Mouse (Mus musculus) liver, adult 2 months (tissue): ENCODE results near the gene Cacna2d3. TPM values are rescaled to one million over a fixed set of nuclear protein-coding genes. Genes with fewer than 3 reads are reported as not detected.
A peak's percentile ranks its signal among the peaks of the same experiment; 100 is the strongest.

Source experiments
- DNase-seq: peaks from one replicate; pipeline ENCODE4 v3.0.0-alpha.2; 2011; ENCODE audit warnings: low read depth, low spot score; ENCODE audit errors: extremely low read depth
- H3K27ac ChIP-seq: fragments of 200-500 bp; replicated peaks from 2 replicates; pipeline ENCODE4 v1.5.1; 2012; ENCODE audit warnings: low read depth, mild to moderate bottlenecking, control low read depth, inconsistent platforms, low read length; ENCODE audit not compliant: insufficient read depth
- H3K27me3 ChIP-seq: fragments of 200-500 bp; 2 replicates; pipeline ENCODE4 v1.6.1; 2012; ENCODE audit warnings: mild to moderate bottlenecking, moderate library complexity, low read length, inconsistent platforms; ENCODE audit not compliant: control insufficient read depth, insufficient read depth
- H3K36me3 ChIP-seq: fragments of 200-500 bp; 2 replicates; pipeline ENCODE4 v1.6.1; 2012; ENCODE audit warnings: low read length, inconsistent platforms; ENCODE audit not compliant: control insufficient read depth, insufficient read depth
- H3K4me1 ChIP-seq: fragments of 200-500 bp; 2 replicates; pipeline ENCODE4 v1.6.1; 2011; ENCODE audit warnings: low read length; ENCODE audit not compliant: control insufficient read depth, insufficient read depth
- H3K4me3 ChIP-seq: fragments of 200-500 bp; 2 replicates; pipeline ENCODE4 v1.5.1; 2011; ENCODE audit warnings: low read depth, mild to moderate bottlenecking, control low read depth, low read length, moderate library complexity; ENCODE audit not compliant: insufficient read depth
- H3K79me2 ChIP-seq: fragments of 200-500 bp; 2 replicates; pipeline ENCODE4 v1.6.1; 2012; ENCODE audit warnings: inconsistent platforms, mild to moderate bottlenecking, low read length, moderate library complexity; ENCODE audit not compliant: control insufficient read depth, insufficient read depth
- H3K9ac ChIP-seq: fragments of 200-500 bp; 2 replicates; pipeline ENCODE4 v1.6.1; 2012; ENCODE audit warnings: low read depth, mild to moderate bottlenecking, control low read depth, inconsistent platforms, low read length
- CTCF ChIP-seq: fragments of 200-500 bp; IDR thresholded peaks from 2 replicates; pipeline ENCODE4 v1.5.1; 2011; ENCODE audit warnings: low read depth, low read length, control low read depth
- POLR2A ChIP-seq: fragments of 200-500 bp; IDR thresholded peaks from 2 replicates; pipeline ENCODE4 v1.6.1; 2011; ENCODE audit warnings: low read length, control low read depth; ENCODE audit not compliant: insufficient read depth; ENCODE audit errors: extremely low read depth
- WGBS: fragments of 180-500 bp; shearing (Covaris S2); methylation state at CpG from one replicate; pipeline ENCODE4 v1.1.7; 2018; 5-methylcytosine and 5-hydroxymethylcytosine counted together
- polyA plus RNA-seq: library from polyadenylated mRNA; depleted of rRNA; stranded (reverse); fragments of >200 nt; gene quantifications from 2 replicates; pipeline ENCODE4 v1.2.3, GENCODE M21; 2012
- total RNA-seq: library from RNA; depleted of rRNA; stranded (reverse); fragments of >200 nt; gene quantifications from 2 replicates; pipeline ENCODE4 v1.2.3, GENCODE M21; 2014

Cacna2d3 gene
- total and polyA plus RNA-seq, 2 experiments = not detected

DNA sequence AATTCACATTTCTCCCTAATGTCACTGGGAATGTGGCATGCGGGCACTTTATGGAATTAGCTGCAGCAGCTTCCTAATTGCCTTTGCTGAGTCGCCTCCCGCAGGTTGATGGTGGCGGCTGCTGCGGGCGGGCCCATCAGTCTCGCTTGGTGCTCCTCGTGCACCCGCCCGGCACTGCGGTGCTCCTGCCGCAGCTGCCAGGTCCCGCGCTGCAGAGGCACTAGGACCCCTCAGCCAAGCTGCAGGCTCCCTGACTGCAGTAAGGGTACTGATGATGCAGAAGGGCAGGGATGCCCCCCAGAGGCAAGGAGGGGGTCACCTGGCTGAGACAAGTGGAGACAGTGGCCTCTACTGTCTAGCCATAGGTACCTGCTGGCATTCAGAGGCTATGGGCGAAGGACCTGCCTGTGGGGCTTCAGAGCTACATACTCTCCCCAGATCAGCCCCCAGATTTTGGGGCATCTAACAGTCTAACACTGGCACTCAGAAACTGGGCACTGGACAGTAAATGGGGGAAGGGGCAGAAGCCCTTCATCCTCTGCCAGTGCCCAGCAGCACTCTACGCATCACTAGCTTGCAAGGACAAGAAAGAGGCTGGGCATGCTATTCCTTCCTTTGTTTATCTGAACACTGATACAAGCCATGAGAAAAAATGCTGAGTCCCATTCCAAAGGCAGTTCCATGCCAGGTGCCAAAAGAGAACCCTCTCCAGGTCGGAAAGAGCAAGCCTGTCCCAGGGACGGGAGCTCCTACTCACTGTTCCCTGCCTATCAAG is 13.9 kb downstream of the Cacna2d3 start:
- Histone ChIP-seq H3K79me2 (no peaks in the 10 kb centered on the region), H3K27ac (no peak overlapping the region), H3K9ac (no peak overlapping the region), H3K4me3 (no peak overlapping the region), H3K27me3 (0 out of 2 replicates have a peak, but pooled peaks cover 2% of the 10 kb centered on the region), H3K4me1 (no peaks in the 10 kb centered on the region), H3K36me3 (no peaks in the 10 kb centered on the region)
- 52% methylated on average over 18 of the region's 18 CpGs for WGBS
- no peak for DNase-seq
- TF ChIP-seq CTCF (no peak), POLR2A (no peak)

DNA sequence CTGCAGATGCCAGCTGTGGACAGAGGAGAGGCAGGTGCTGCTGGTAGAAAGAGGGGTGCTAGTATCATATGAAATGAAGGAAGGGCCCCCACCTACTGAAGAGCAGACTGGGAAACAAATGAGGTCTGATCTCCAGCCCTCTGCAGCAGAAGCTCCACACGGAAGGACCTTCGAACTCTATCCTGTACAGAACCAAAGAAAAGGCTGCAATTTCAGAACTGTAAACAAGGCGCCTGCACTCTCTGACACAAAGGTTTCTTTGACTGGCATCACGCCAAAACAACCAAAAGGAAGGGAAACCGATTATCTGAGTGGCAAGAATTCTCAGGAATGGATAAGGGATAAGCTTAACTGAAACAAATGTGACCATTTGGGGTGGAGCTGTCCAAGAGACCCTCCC is 18.9 kb downstream of the Cacna2d3 start:
- peak; percentile 73 for DNase-seq
- Histone ChIP-seq H3K27ac (no peak overlapping the region), H3K36me3 (no peaks in the 10 kb centered on the region), H3K27me3 (peaks cover 3% of the 10 kb centered on the region; the same call in 1 of the 2 replicates), H3K4me3 (no peak overlapping the region), H3K79me2 (no peaks in the 10 kb centered on the region), H3K4me1 (peaks cover 3% of the 10 kb centered on the region; the same call in 1 of the 2 replicates), H3K9ac (no peak overlapping the region)
- no peak for TF ChIP-seq POLR2A
- 3% methylated on average over 5 of the region's 5 CpGs for WGBS

DNA sequence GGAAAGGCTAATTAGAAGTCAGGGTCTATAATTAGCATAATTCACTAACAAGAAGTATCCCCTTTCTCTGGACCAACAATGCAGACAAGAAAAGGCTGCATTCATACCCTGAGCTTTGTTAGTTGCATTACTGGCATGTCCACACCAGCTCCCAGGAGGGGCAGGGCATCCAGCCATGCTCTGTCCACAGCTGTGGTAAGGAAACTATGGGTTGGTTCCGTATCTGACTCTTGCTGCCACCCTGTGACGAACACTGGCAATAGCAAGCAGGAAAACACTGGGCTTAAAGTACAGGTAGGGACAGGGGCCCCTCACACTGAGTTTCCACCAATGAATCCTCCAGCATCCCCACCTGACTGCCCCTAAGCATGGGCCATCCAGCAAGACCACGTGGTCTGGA is 25.5 kb downstream of the Cacna2d3 start:
- DNase-seq = peak; percentile 18
- H3K9ac ChIP-seq = no peak overlapping the region
- H3K79me2 ChIP-seq = no peaks in the 10 kb centered on the region
- H3K4me3 ChIP-seq = no peak overlapping the region
- 10% methylated on average over 3 of the region's 3 CpGs for WGBS
- no peaks in the 10 kb centered on the region for H3K4me1 ChIP-seq
- H3K36me3 ChIP-seq = no peaks in the 10 kb centered on the region
- TF ChIP-seq POLR2A (no peak), CTCF (peak; percentile 31; the same call in 1 of the 2 replicates)
- H3K27ac ChIP-seq = no peak overlapping the region
- peaks cover 3% of the 10 kb centered on the region; the same call in 1 of the 2 replicates for H3K27me3 ChIP-seq

DNA sequence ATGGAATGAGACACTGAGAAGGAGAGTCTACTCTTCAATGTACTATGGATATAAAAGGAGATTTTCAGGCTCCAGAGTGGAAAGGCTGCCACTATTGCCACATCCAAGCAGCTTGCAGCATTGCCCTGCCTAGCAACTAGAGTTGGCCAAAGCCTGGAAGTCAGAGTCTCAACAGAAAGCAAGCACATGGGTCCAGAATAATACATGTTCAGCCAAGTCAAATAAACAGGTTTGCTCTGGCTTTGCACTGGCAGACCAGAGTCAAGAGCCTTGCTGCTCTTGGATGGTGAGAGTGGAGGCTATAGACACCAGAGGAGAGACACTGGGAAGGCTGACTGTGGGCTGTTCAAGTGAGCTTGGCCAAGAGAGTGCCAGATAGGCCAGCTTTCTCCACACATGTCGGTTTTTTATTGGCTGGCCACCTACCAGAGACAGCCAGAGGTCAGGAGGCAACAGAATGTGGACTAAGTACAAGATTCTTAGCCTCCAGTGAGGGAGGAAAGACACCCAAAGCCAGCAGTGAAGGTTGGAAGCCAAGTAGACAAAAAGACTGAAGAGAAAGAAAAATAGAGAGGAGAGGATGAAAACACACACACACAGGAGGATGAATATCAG is 49.1 kb downstream of the Cacna2d3 start:
- Histone ChIP-seq H3K4me1 (no peaks in the 10 kb centered on the region), H3K79me2 (no peaks in the 10 kb centered on the region), H3K27ac (no peak overlapping the region), H3K27me3 (no peaks in the 10 kb centered on the region), H3K9ac (no peak overlapping the region), H3K4me3 (no peak overlapping the region), H3K36me3 (no peaks in the 10 kb centered on the region)
- no peak for TF ChIP-seq CTCF
- TF ChIP-seq POLR2A = no peak
- peak; percentile 89 for DNase-seq
- WGBS = 12% methylated on average over 1 of the region's 1 CpGs

DNA sequence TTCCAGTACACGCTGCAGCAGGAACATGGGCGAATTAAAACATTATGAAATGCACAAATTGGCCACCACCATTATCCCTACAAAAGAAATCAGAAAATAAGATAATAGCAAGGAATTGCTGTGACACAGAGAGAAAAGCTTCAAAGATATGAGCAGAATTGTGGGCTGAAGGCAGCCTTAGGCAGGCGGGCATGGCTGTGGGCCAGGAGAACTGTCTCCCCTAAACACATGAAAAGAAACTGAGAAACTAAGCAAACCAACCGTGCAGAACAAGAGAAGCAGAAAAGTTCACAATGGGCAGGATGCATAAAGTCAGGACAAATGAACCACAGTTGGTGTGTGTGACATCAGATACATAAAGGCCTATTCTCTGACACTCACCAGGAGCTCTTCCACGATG is 51.8 kb downstream of the Cacna2d3 start:
- WGBS = 74% methylated on average over 5 of the region's 5 CpGs
- Histone ChIP-seq H3K27me3 (no peaks in the 10 kb centered on the region), H3K9ac (no peak overlapping the region), H3K4me1 (no peaks in the 10 kb centered on the region), H3K79me2 (no peaks in the 10 kb centered on the region), H3K27ac (no peak overlapping the region), H3K4me3 (no peak overlapping the region), H3K36me3 (no peaks in the 10 kb centered on the region)
- TF ChIP-seq POLR2A (no peak), CTCF (no peak)
- no peak for DNase-seq

DNA sequence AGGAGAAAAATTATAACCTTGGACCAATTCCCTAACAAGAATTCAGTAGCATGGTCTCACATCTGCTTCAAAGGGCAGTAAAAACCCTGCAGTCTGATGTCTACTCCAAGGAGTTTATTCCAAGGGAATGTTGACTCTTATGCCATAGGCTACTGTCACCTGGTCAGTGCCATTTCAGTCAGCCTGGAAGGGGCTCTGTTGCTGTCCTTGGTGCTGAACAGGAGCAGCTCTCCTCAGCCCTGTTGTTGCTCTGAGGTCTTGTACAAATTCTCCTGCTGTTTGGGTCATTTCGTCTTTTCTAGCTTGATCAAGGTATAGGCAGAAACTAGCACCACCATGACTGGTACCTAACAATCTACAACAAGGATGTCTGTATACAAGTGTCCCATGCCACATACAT is 64.7 kb downstream of the Cacna2d3 start:
- Histone ChIP-seq H3K27me3 (no peaks in the 10 kb centered on the region), H3K27ac (no peak overlapping the region), H3K9ac (no peak overlapping the region), H3K4me1 (no peaks in the 10 kb centered on the region), H3K4me3 (no peak overlapping the region), H3K36me3 (no peaks in the 10 kb centered on the region), H3K79me2 (no peaks in the 10 kb centered on the region)
- DNase-seq = no peak
- TF ChIP-seq CTCF (no peak), POLR2A (no peak)
- WGBS = 30% methylated on average over 1 of the region's 1 CpGs
